Mouse (Mus musculus) erythroblast, adult 5-6 weeks (primary cell): ENCODE results near the gene Nkx1-1. TPM values are rescaled to one million over a fixed set of nuclear protein-coding genes. Genes with fewer than 3 reads are reported as not detected.

ENCODE experiments used
- ATAC-seq: replicated peaks from 2 replicates; pipeline ENCODE4 v1.8.0; 2016; ENCODE audit warnings: moderate number of reproducible peaks, mild to moderate bottlenecking, moderate TSS enrichment, inconsistent platforms; ENCODE audit not compliant: poor library complexity, low FRiP score, severe bottlenecking
- total RNA-seq, 2 experiments: library from RNA; stranded (forward) in 1 of 2; stranded (reverse) in 1 of 2; fragments of 150-400 nt in 1 of 2; fragments of 200-764, 138-1000 nt in 1 of 2; gene quantifications; 2 replicates each; pipeline versions ENCODE4 v1.2.3 to v1.2.4; 2015 to 2017; ENCODE audit warnings: low replicate concordance in 2 of 2

Gene Nkx1-1
- total RNA-seq, 2 experiments from 2014 or later = not detected

DNA sequence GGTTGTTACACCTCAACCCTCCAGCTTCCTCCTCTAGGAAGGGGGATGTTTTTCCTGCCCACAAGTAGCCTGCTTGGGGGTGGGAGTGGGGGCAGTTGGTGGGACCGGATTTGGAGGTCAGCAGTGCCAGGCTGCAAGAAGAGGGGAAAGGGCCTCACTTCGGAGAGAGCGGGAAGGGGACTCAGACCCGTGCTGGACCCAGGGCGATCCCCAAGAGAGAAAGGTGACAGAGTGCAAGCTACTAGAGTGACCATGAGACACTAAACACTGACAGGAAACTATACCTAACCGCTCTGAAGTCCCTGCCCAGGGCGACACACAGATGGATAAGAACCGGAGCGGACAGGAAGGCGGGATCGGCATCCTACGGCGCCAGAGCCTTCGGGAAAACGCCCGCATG lies 3.7 kb downstream of the Nkx1-1 start:
- ATAC-seq = no peak

DNA sequence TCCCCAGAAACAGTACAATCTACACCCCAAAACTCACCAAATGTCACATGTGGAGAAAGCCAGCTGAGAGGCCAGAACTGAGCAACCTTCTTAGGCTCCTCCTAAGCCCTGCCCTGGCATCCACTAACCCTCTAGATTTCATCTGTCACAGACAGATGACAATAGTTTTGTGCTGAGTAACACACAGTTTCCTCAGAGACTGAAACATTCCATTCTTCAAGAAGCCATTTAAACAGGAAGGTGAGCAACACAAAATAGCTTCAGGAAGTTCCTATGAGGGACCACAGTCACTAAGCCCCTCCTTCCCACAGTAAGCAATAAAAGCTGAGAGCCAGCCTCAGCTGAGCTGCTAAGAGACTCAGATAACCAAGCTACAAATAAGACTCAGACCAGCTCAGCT lies 6.3 kb downstream of the Nkx1-1 start:
- ATAC-seq = no peak

DNA sequence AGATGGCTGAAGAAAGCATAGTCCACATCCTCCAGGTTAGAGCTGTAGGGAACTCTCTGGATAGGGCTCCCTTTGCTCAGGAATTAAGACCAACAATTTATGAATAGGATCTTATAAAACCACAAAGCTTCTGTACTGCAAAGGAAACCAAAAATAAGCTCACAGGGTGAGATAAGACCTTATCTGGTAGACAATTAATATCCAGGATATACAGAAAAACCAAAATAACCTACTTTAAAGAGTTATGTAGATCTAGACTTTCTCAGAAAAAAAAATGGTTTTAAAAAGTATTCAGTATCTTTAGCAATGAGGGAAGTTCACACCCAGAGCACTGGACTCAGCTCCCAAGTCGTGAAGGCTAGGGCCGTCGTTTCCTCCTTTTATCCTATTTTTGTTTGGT lies 13.5 kb downstream of the Nkx1-1 start:
- ATAC-seq = no peak

DNA sequence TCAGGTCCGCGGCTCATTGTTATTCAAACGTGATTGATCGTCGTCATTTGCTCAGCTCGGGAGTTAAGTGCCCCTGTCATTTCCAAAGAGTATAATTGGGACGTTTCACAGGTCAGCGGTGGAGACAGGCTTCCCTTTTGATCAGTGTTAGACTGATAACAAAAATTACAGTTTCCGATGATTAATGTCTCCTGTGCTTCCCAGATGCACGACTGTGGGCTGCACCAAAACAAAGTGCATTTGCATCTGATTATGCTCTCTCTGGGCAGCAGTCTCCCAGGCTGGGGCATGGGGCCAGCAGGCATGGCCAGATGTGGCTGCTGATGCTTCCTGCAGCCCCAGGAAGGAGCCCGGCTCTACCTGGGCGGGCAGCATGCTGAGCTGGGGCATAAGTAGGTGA lies 33.0 kb downstream of the Nkx1-1 start:
- no peak for ATAC-seq

DNA sequence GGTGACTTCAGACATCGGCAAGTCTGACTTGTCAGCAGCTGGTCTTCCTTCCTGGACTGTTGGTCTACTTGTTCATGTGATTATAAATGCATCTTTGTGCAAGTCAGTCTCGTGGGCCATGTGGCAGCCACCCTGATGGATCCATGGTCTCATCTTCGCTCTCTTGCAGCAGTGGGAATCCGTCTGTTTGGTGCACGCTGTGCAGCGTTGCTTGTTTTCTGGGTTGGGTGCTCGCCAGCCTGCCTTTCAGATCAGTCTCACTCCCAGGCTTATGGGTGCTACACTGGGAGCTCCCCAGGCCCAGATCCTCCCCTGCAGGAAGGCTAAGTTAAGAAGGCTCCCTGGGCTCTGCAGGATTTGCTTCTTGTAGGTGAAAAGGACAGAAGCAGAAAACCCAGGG lies 36.9 kb downstream of the Nkx1-1 start:
- ATAC-seq = no peak

DNA sequence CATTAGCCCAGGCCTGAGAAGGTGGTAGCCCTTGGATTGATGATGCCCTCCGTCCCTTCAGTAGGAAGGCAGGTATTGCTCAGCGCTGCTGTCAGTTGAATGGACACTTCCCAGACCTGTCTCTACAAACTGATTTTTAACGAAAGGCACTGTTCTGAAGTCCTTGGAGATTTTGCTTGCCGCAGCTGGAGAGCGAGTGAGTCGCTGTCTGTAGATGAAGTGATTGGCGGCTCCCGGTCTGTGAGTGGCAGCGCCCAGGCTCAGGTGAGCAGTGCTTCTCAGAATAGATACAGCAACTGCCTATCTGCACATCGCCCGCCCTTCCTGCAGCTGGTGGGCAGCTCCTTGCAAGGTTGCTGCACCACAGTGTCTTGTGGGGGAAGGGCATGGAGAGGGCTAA lies 38.1 kb downstream of the Nkx1-1 start:
- no peak for ATAC-seq

DNA sequence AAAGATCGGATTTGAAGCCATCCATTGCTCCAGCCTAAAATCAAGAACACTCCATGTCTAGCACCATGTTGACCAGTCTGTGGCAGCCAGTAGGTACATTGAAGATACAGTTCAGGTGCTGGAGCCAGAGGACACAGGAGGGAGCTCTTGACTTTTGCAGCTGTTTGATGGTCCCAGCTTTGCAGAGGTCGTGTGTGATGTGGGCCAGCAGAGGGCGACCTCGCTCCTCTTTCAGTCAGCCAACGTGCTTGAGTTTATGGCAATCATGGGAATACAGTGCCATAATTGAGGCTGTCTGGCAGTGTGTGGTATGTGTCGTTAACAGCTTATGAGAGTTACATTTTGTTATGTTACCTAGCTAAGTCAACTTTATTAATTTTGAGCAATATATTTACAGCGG lies 40.0 kb downstream of the Nkx1-1 start:
- ATAC-seq = peak; percentile 83

DNA sequence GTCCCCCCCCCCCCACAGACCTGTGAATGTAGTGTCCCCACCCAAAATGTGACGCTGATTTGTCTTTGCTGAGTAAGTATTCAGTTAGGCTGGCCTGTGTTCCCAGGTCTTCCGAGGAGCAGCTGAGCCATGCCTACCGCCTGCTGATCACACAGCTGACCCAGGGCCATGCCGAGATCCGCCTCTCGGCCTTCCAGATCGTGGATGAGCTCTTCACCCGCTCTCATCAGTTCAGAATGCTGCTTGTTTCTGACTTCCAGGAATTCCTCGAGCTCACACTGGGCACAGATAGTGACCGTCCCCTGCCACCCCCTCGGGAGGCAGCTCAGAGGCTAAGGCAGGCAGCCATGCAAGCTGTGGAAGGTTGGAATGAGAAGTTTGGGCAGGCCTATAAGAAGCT lies 46.2 kb downstream of the Nkx1-1 start:
- no peak for ATAC-seq

Other genes with a start within 250 kb of the Nkx1-1 start
- gene Spon2, start 215.5 kb downstream of the Nkx1-1 start, total RNA-seq (2015; ENCODE audit: low replicate concordance) = 4.0 TPM in 1 of 2 replicates, not detected in the other
- gene Spon2, start 215.5 kb downstream of the Nkx1-1 start, total RNA-seq (2017; ENCODE audit: low replicate concordance) = 3.0 TPM in 1 of 2 replicates, not detected in the other
- gene Ctbp1, start 159.0 kb downstream of the Nkx1-1 start, total RNA-seq (2015; ENCODE audit: low replicate concordance) = 54.0 and 58.3 TPM in 2 replicates
- 55.8 and 90.1 TPM in 2 replicates for gene Ctbp1, start 159.0 kb downstream of the Nkx1-1 start, total RNA-seq (2017; ENCODE audit: low replicate concordance)
- 7.9 and 12.7 TPM in 2 replicates for gene Maea, start 98.5 kb downstream of the Nkx1-1 start, total RNA-seq (2015; ENCODE audit: low replicate concordance)
- gene Maea, start 98.5 kb downstream of the Nkx1-1 start, total RNA-seq (2017; ENCODE audit: low replicate concordance) = 25.0 and 26.3 TPM in 2 replicates
- gene Uvssa, start 55.4 kb downstream of the Nkx1-1 start, total RNA-seq (2015; ENCODE audit: low replicate concordance) = 5.6 and 6.5 TPM in 2 replicates
- 5.3 and 6.9 TPM in 2 replicates for gene Uvssa, start 55.4 kb downstream of the Nkx1-1 start, total RNA-seq (2017; ENCODE audit: low replicate concordance)
- gene Fam53a, start 195.7 kb upstream of the Nkx1-1 start, total RNA-seq (2015; ENCODE audit: low replicate concordance) = 3.3 and 6.1 TPM in 2 replicates
- 2.5 and 3.3 TPM in 2 replicates for gene Fam53a, start 195.7 kb upstream of the Nkx1-1 start, total RNA-seq (2017; ENCODE audit: low replicate concordance)
- not detected in 2 replicates for gene Gm9903, start 195.9 kb upstream of the Nkx1-1 start, total RNA-seq (2015; ENCODE audit: low replicate concordance)
- not detected in 2 replicates for gene Gm9903, start 195.9 kb upstream of the Nkx1-1 start, total RNA-seq (2017; ENCODE audit: low replicate concordance)
- gene Slbp, start 218.6 kb upstream of the Nkx1-1 start, total RNA-seq (2015; ENCODE audit: low replicate concordance) = 123 and 133 TPM in 2 replicates
- gene Slbp, start 218.6 kb upstream of the Nkx1-1 start, total RNA-seq (2017; ENCODE audit: low replicate concordance) = 192 and 271 TPM in 2 replicates
- 58.2 and 84.0 TPM in 2 replicates for gene Tacc3, start 224.2 kb upstream of the Nkx1-1 start, total RNA-seq (2015; ENCODE audit: low replicate concordance)
- 72.4 and 139 TPM in 2 replicates for gene Tacc3, start 224.2 kb upstream of the Nkx1-1 start, total RNA-seq (2017; ENCODE audit: low replicate concordance)
- gene Tmem129, start 224.4 kb upstream of the Nkx1-1 start, total RNA-seq (2015; ENCODE audit: low replicate concordance) = 10.0 and 12.3 TPM in 2 replicates
- 10.1 and 14.2 TPM in 2 replicates for gene Tmem129, start 224.4 kb upstream of the Nkx1-1 start, total RNA-seq (2017; ENCODE audit: low replicate concordance)